Mouse (Mus musculus) CH12.LX (cell line): ENCODE results near the gene Slc9a8. TPM values are rescaled to one million over a fixed set of nuclear protein-coding genes. Genes with fewer than 3 reads are reported as not detected.

Source experiments
- DNase-seq: peaks from one replicate; pipeline ENCODE4 v3.0.0-alpha.2; 2013; ENCODE audit errors: extremely low read depth
- H3K27ac ChIP-seq: 2 replicates; pipeline ENCODE4 v1.5.1; 2012; ENCODE audit warnings: low read depth, mild to moderate bottlenecking, control low read depth, moderate library complexity; ENCODE audit not compliant: insufficient read depth
- H3K27me3 ChIP-seq: replicated peaks from 2 replicates; pipeline ENCODE3; 2012; ENCODE audit warnings: inconsistent platforms
- H3K36me3 ChIP-seq, 2 experiments: replicated peaks in 1 of 2; 2 replicates each; pipeline versions ENCODE3 to v1.6.1; 2012; ENCODE audit warnings: inconsistent platforms in 1 of 2, low read length in 1 of 2, mild to moderate bottlenecking in 1 of 2, mixed read lengths in 1 of 2, moderate library complexity in 1 of 2; ENCODE audit not compliant: control insufficient read depth in 1 of 2, insufficient read depth in 1 of 2
- H3K4me1 ChIP-seq, 2 experiments: 2 replicates each; pipeline ENCODE4 v1.6.1; 2012; ENCODE audit warnings: inconsistent platforms in 1 of 2, moderate library complexity in 1 of 2; ENCODE audit not compliant: insufficient read depth in 2 of 2, control insufficient read depth in 1 of 2
- H3K4me2 ChIP-seq: 2 replicates; pipeline ENCODE4 v1.6.1; 2012; ENCODE audit warnings: low read depth, mild to moderate bottlenecking, control low read depth; ENCODE audit not compliant: poor library complexity, insufficient read depth, severe bottlenecking
- H3K4me3 ChIP-seq, 3 experiments: fragments of 150-350 bp in 1 of 3; sonication (generic) in 1 of 3; replicated peaks in 1 of 3; 2 replicates each; pipeline versions ENCODE3 to v1.5.1; 2011 to 2012; ENCODE audit warnings: low read depth in 2 of 3, low read length in 2 of 3, mild to moderate bottlenecking in 2 of 3, moderate library complexity in 2 of 3, control low read depth in 1 of 3, improper control_type of control experiment in 1 of 3, inconsistent platforms in 1 of 3, mixed read lengths in 1 of 3; ENCODE audit not compliant: poor library complexity in 1 of 3
- H3K79me2 ChIP-seq: replicated peaks from 2 replicates; pipeline ENCODE4 v1.6.1; 2012; ENCODE audit warnings: mild to moderate bottlenecking, moderate library complexity; ENCODE audit not compliant: control insufficient read depth, poor library complexity, insufficient read depth, severe bottlenecking; ENCODE audit errors: extremely low read depth
- H3K9ac ChIP-seq: 2 replicates; pipeline ENCODE4 v1.6.1; 2012; ENCODE audit warnings: low read depth, mild to moderate bottlenecking, control low read depth, moderate library complexity; ENCODE audit not compliant: insufficient read depth
- H3K9me3 ChIP-seq: replicated peaks from 2 replicates; pipeline ENCODE3; 2012; ENCODE audit warnings: low read length, inconsistent platforms, mixed read lengths
- BHLHE40 ChIP-seq: IDR thresholded peaks from 2 replicates; pipeline ENCODE4 v1.6.1; 2011; ENCODE audit warnings: mild to moderate bottlenecking, low read depth, low read length, improper control_type of control experiment
- CHD1 ChIP-seq: IDR thresholded peaks from 2 replicates; pipeline ENCODE4 v1.6.1; 2012; ENCODE audit warnings: low read depth, low read length, improper control_type of control experiment, inconsistent platforms
- E2F4 ChIP-seq: IDR thresholded peaks from 2 replicates; pipeline ENCODE4 v1.6.1; 2011; ENCODE audit warnings: low read depth, low read length, improper control_type of control experiment; ENCODE audit not compliant: insufficient replicate concordance
- IRF4 ChIP-seq: IDR thresholded peaks from 2 replicates; pipeline ENCODE4 v1.6.1; 2014; ENCODE audit warnings: low read depth, mild to moderate bottlenecking, inconsistent platforms, low read length, improper control_type of control experiment
- JUN ChIP-seq: IDR thresholded peaks from 2 replicates; pipeline ENCODE4 v1.6.1; 2011; ENCODE audit warnings: low read depth, mild to moderate bottlenecking, low read length, improper control_type of control experiment, moderate library complexity; ENCODE audit not compliant: insufficient read depth
- JUND ChIP-seq: conservative IDR thresholded peaks from 2 replicates; pipeline ENCODE4 v1.6.1; 2011; ENCODE audit warnings: low read depth, low read length, improper control_type of control experiment
- MAFK ChIP-seq: IDR thresholded peaks from 2 replicates; pipeline ENCODE4 v1.6.1; 2011; ENCODE audit warnings: low read length, improper control_type of control experiment; ENCODE audit not compliant: insufficient replicate concordance
- MAX ChIP-seq: IDR thresholded peaks from 2 replicates; pipeline ENCODE4 v1.6.1; 2011; ENCODE audit warnings: low read length, improper control_type of control experiment
- NRF1 ChIP-seq: IDR thresholded peaks from 2 replicates; pipeline ENCODE4 v1.6.1; 2014; ENCODE audit warnings: low read depth, mild to moderate bottlenecking, inconsistent platforms, low read length, improper control_type of control experiment, moderate library complexity
- PAX5 ChIP-seq: IDR thresholded peaks from 2 replicates; pipeline ENCODE4 v1.6.1; 2012; ENCODE audit warnings: low read length, inconsistent platforms, mixed read lengths
- POLR2A ChIP-seq: IDR thresholded peaks from 2 replicates; pipeline ENCODE4 v1.6.1; 2011; ENCODE audit warnings: low read depth, mild to moderate bottlenecking, improper control_type of control experiment, low read length
- RAD21 ChIP-seq: IDR thresholded peaks from 2 replicates; pipeline ENCODE4 v1.6.1; 2011; ENCODE audit warnings: low read depth, mild to moderate bottlenecking, low read length, improper control_type of control experiment, moderate library complexity
- RCOR1 ChIP-seq: conservative IDR thresholded peaks from 2 replicates; pipeline ENCODE4 v1.6.1; 2012; ENCODE audit warnings: low read depth, mild to moderate bottlenecking, inconsistent platforms, low read length, improper control_type of control experiment
- SIN3A ChIP-seq: IDR thresholded peaks from 2 replicates; pipeline ENCODE4 v1.6.1; 2012; ENCODE audit warnings: low read length, improper control_type of control experiment, inconsistent platforms
- TBP ChIP-seq: conservative IDR thresholded peaks from 2 replicates; pipeline ENCODE4 v1.6.1; 2011; ENCODE audit warnings: low read depth, low read length, improper control_type of control experiment
- UBTF ChIP-seq: IDR thresholded peaks from 2 replicates; pipeline ENCODE4 v1.6.1; 2012; ENCODE audit warnings: low read depth, mild to moderate bottlenecking, inconsistent platforms, low read length, improper control_type of control experiment, moderate library complexity
- USF1 ChIP-seq: IDR thresholded peaks from 2 replicates; pipeline ENCODE4 v1.6.1; 2014; ENCODE audit warnings: low read depth, mild to moderate bottlenecking, inconsistent platforms, low read length, improper control_type of control experiment
- USF2 ChIP-seq: conservative IDR thresholded peaks from 2 replicates; pipeline ENCODE4 v1.6.1; 2011; ENCODE audit warnings: low read depth, low read length, improper control_type of control experiment
- ZMIZ1 ChIP-seq: IDR thresholded peaks from 2 replicates; pipeline ENCODE4 v1.6.1; 2012; ENCODE audit warnings: low read depth, mild to moderate bottlenecking, inconsistent platforms, low read length, improper control_type of control experiment
- ZNF384 ChIP-seq: IDR thresholded peaks from 2 replicates; pipeline ENCODE4 v1.6.1; 2012; ENCODE audit warnings: low read depth, low read length, improper control_type of control experiment, inconsistent platforms
- dilution Hi-C: fragments of 300-500 bp; cut with MboI; formaldehyde crosslinking; loops from 2 replicates; pipeline ENCODE4 v1.14.3; 2020; ENCODE audit warnings: low sequenced_read_pairs; ENCODE audit not compliant: extremely low pct_unique_long_range_greater_than_20kb, extremely low pct_ligation_motif_present
- in situ Hi-C: fragments of 300-500 bp; cut with MboI; formaldehyde crosslinking; loops from 3 replicates; pipeline ENCODE4 v1.14.3; 2019; ENCODE audit warnings: low sequenced_read_pairs, low pct_ligation_motif_present, low pct_unique_long_range_greater_than_20kb, mixed read lengths
- polyA plus RNA-seq: library from polyadenylated mRNA; unstranded; fragments of >175 nt; gene quantifications from 2 replicates; pipeline ENCODE4 v1.2.1, GENCODE M21; 2012; ENCODE audit warnings: low read depth; ENCODE audit not compliant: insufficient read length
- total RNA-seq, 2 experiments: library from RNA; depleted of rRNA; stranded (reverse); fragments of 300-350 nt in 1 of 2; fragments of >200 nt in 1 of 2; gene quantifications; 2 replicates each; pipeline ENCODE4 v1.2.3; 2012 to 2014

Slc9a8 gene
- total and polyA plus RNA-seq, 3 experiments, result 14.5 to 26.0 (median 25.0) TPM

GRCm38 (mm10) chr2:167482681-167483080 lies 61.2 kb downstream of the Slc9a8 start:
- H3K4me3 ChIP-seq, result no peak overlapping the region
- no peak for TF ChIP-seq SIN3A
- TF ChIP-seq RCOR1, result no peak
- no peak for TF ChIP-seq MAX
- no peak for TF ChIP-seq E2F4
- no peak for TF ChIP-seq USF1
- no peak for TF ChIP-seq TBP
- TF ChIP-seq NRF1, result no peak
- no peak for TF ChIP-seq ZNF384
- no peak for TF ChIP-seq USF2
- no peak for TF ChIP-seq IRF4
- TF ChIP-seq MAFK, result no peak
- peaks cover 49 to 84% of the 10 kb centered on the region in 2 experiments for H3K36me3 ChIP-seq
- no peak overlapping the region for H3K9ac ChIP-seq
- H3K9me3 ChIP-seq, result no peaks in the 10 kb centered on the region
- in situ Hi-C loops, result loop anchor here (10.0 kb wide), 1 partner anchor 418 kb away; the partner anchor contains the start of gene Znfx1
- DNase-seq, result no peak
- peaks cover 17 to 26% of the 10 kb centered on the region in 2 experiments for H3K4me1 ChIP-seq
- dilution Hi-C loops, result no loop called here
- H3K4me2 ChIP-seq, result no peak overlapping the region
- H3K27me3 ChIP-seq, result no peaks in the 10 kb centered on the region
- no peak overlapping the region for H3K27ac ChIP-seq
- peaks cover 31% of the 10 kb centered on the region for H3K79me2 ChIP-seq

GRCm38 (mm10) chr2:167483081-167483826 lies 61.7 kb downstream of the Slc9a8 start:
- Histone ChIP-seq H3K27ac (no peak overlapping the region), H3K79me2 (peaks cover 34% of the 10 kb centered on the region), H3K4me2 (no peak overlapping the region), H3K4me3 (no peak overlapping the region), H3K9ac (no peak overlapping the region), H3K36me3 (peaks cover 53 to 87% of the 10 kb centered on the region in 2 experiments), H3K27me3 (no peaks in the 10 kb centered on the region), H3K4me1 (peaks cover 18 to 30% of the 10 kb centered on the region in 2 experiments), H3K9me3 (no peaks in the 10 kb centered on the region)
- no peak for DNase-seq
- dilution Hi-C loops (no loop called here), in situ Hi-C loops (loop anchor here (10.0 kb wide), 1 partner anchor 418 kb away; the partner anchor contains the start of gene Znfx1)
- TF ChIP-seq RAD21, result no peak
- no peak for TF ChIP-seq USF1
- TF ChIP-seq UBTF, result no peak
- no peak for TF ChIP-seq BHLHE40
- TF ChIP-seq CHD1, result no peak
- no peak for TF ChIP-seq MAFK
- no peak for TF ChIP-seq ZMIZ1
- TF ChIP-seq JUN, result no peak
- TF ChIP-seq JUND, result no peak
- TF ChIP-seq POLR2A, result no peak
- no peak for TF ChIP-seq PAX5
